Mouse (Mus musculus): ENCODE results near the gene Gm17387. TPM values are rescaled to one million over a fixed set of nuclear protein-coding genes. Genes with fewer than 3 reads are reported as not detected.

Gm17387 gene
- total and polyA plus RNA-seq, 3 experiments, result not detected

- Histone ChIP-seq H3K27ac (ENCODE audit: control insufficient read depth, low read depth, low read length) (no peak overlapping the region), H3K79me2 (ENCODE audit: control insufficient read depth, insufficient read depth, low read length, poor library complexity) (no peaks in the 10 kb centered on the region), H3K36me3 (ENCODE audit: control insufficient read depth in 1 of 2, insufficient read depth in 2 of 2, low read length in 2 of 2) (no peaks in the 10 kb centered on the region), H3K4me1 (ENCODE audit: control insufficient read depth in 1 of 2, insufficient read depth in 2 of 2, low read length in 2 of 2) (no peaks in the 10 kb centered on the region), H3K9ac (ENCODE audit: control insufficient read depth, low read depth, low read length, poor library complexity, severe bottlenecking) (no peak overlapping the region), H3K9me3 (replicated peaks; ENCODE audit: insufficient read depth, low read length) (no peaks in the 10 kb centered on the region), H3K4me3 (ENCODE audit: control insufficient read depth in 1 of 2, insufficient read depth in 1 of 2, low read depth in 2 of 2, low read length in 2 of 2) (no peak overlapping the region), H3K27me3 (ENCODE audit: control insufficient read depth in 1 of 2, insufficient read depth in 2 of 2, low read length in 2 of 2) (peaks cover 0 to 3% of the 10 kb centered on the region in 2 experiments; a peak in 2 of 4 replicates)
- TF ChIP-seq RCOR1 (IDR thresholded peaks at IDR 0.05; ENCODE audit: low read depth, low read length) (no peak), CTCF (IDR thresholded peaks at IDR 0.05 in 2 of 3, conservative IDR thresholded peaks at IDR 0.05 in 1 of 3; ENCODE audit: control insufficient read depth in 1 of 3, insufficient read depth in 1 of 3, low read depth in 2 of 3, low read length in 3 of 3, poor library complexity in 1 of 3, severe bottlenecking in 1 of 3) (no peak), POLR2AphosphoS5 (IDR thresholded peaks at IDR 0.05; ENCODE audit: borderline replicate concordance, low read depth, low read length) (no peak), NELFE (IDR thresholded peaks at IDR 0.05; ENCODE audit: low read depth, low read length) (no peak), UBTF (IDR thresholded peaks at IDR 0.05; ENCODE audit: borderline replicate concordance, insufficient read depth, low read depth, low read length) (no peak), SIN3A (IDR thresholded peaks at IDR 0.05; ENCODE audit: low read length) (no peak), MAFK (IDR thresholded peaks at IDR 0.05; ENCODE audit: borderline replicate concordance, low read depth, low read length) (no peak), JUND (IDR thresholded peaks at IDR 0.05; ENCODE audit: low read depth, low read length) (no peak), KAT2A (conservative IDR thresholded peaks at IDR 0.05; ENCODE audit: low read depth, low read length) (no peak), TBP (IDR thresholded peaks at IDR 0.05; ENCODE audit: low read depth, low read length) (no peak), SMC3 (IDR thresholded peaks at IDR 0.05; ENCODE audit: low read depth, low read length) (no peak), MAZ (IDR thresholded peaks at IDR 0.05; ENCODE audit: low read depth, low read length) (no peak), GABPA (IDR thresholded peaks at IDR 0.05; ENCODE audit: low read depth, low read length) (no peak), EP300 (IDR thresholded peaks at IDR 0.05; ENCODE audit: low read depth in 1 of 2, low read length in 2 of 2) (no peak), E2F4 (IDR thresholded peaks at IDR 0.05; ENCODE audit: borderline replicate concordance, low read depth, low read length) (no peak), CHD2 (IDR thresholded peaks at IDR 0.05; ENCODE audit: low read length) (no peak), MYB (IDR thresholded peaks at IDR 0.05; ENCODE audit: low read depth, low read length) (no peak)
- no peak for DNase-seq (ENCODE audit: low read depth, low spot score)
Observed at GRCm38 (mm10) chr7:141000881-141001708, 27.8 kb upstream of the Gm17387 start.

- Histone ChIP-seq H3K4me1 (ENCODE audit: control insufficient read depth in 1 of 2, insufficient read depth in 2 of 2, low read length in 2 of 2) (peaks cover 0 to 7% of the 10 kb centered on the region in 2 experiments; a peak in 1 of 4 replicates), H3K9ac (ENCODE audit: control insufficient read depth, low read depth, low read length, poor library complexity, severe bottlenecking) (no peak overlapping the region), H3K9me3 (replicated peaks; ENCODE audit: insufficient read depth, low read length) (no peaks in the 10 kb centered on the region), H3K36me3 (ENCODE audit: control insufficient read depth in 1 of 2, insufficient read depth in 2 of 2, low read length in 2 of 2) (no peaks in the 10 kb centered on the region), H3K27ac (ENCODE audit: control insufficient read depth, low read depth, low read length) (no peak overlapping the region), H3K27me3 (ENCODE audit: control insufficient read depth in 1 of 2, insufficient read depth in 2 of 2, low read length in 2 of 2) (peaks cover 0 to 3% of the 10 kb centered on the region in 2 experiments; a peak in 2 of 4 replicates), H3K79me2 (ENCODE audit: control insufficient read depth, insufficient read depth, low read length, poor library complexity) (no peaks in the 10 kb centered on the region), H3K4me3 (ENCODE audit: control insufficient read depth in 1 of 2, insufficient read depth in 1 of 2, low read depth in 2 of 2, low read length in 2 of 2) (no peak overlapping the region)
- DNase-seq (ENCODE audit: low read depth, low spot score), result no peak
- TF ChIP-seq MXI1 (IDR thresholded peaks at IDR 0.05; ENCODE audit: low read depth, low read length) (no peak), POLR2A (IDR thresholded peaks at IDR 0.05; ENCODE audit: control insufficient read depth in 1 of 2, insufficient read depth in 1 of 2, low read depth in 1 of 2, low read length in 2 of 2, poor library complexity in 1 of 2) (no peak), NRF1 (IDR thresholded peaks at IDR 0.05; ENCODE audit: insufficient read depth, low read depth, low read length, poor library complexity, severe bottlenecking) (no peak), JUND (IDR thresholded peaks at IDR 0.05; ENCODE audit: low read depth, low read length) (no peak), ELF1 (IDR thresholded peaks at IDR 0.05; ENCODE audit: low read depth, low read length) (no peak), TBP (IDR thresholded peaks at IDR 0.05; ENCODE audit: low read depth, low read length) (no peak), ZMIZ1 (IDR thresholded peaks at IDR 0.05; ENCODE audit: low read depth, low read length) (no peak), CHD2 (IDR thresholded peaks at IDR 0.05; ENCODE audit: low read length) (no peak), MYB (IDR thresholded peaks at IDR 0.05; ENCODE audit: low read depth, low read length) (no peak), SIN3A (IDR thresholded peaks at IDR 0.05; ENCODE audit: low read length) (no peak), KAT2A (conservative IDR thresholded peaks at IDR 0.05; ENCODE audit: low read depth, low read length) (no peak), ZKSCAN1 (IDR thresholded peaks at IDR 0.05; ENCODE audit: low read depth, low read length) (no peak), POLR2AphosphoS2 (IDR thresholded peaks at IDR 0.05; ENCODE audit: low read length) (no peak), ETS1 (IDR thresholded peaks at IDR 0.05; ENCODE audit: low read depth, low read length) (no peak), NELFE (IDR thresholded peaks at IDR 0.05; ENCODE audit: low read depth, low read length) (no peak), USF2 (IDR thresholded peaks at IDR 0.05; ENCODE audit: borderline replicate concordance in 1 of 2, insufficient read depth in 1 of 2, low read depth in 1 of 2, low read length in 2 of 2) (no peak), CHD1 (IDR thresholded peaks at IDR 0.05; ENCODE audit: low read depth, low read length) (no peak), MAZ (IDR thresholded peaks at IDR 0.05; ENCODE audit: low read depth, low read length) (no peak)
Observed at GRCm38 (mm10) chr7:141003248-141004010, 25.5 kb upstream of the Gm17387 start.
